Mouse (Mus musculus) intestine, embryonic 15.5 days (tissue): Measurements from ENCODE around the gene Pik3ca. TPM values are rescaled to one million over a fixed set of nuclear protein-coding genes. Genes with fewer than 3 reads are reported as not detected.
"Not testable (repeated sequence)": the region's sequence is repeated elsewhere in the genome, so short reads cannot be mapped to it uniquely, and the experiment has no call there.

Experiments
- ATAC-seq: fragments of 200-750 bp; cut with Nextera tagmentation; 2 replicates; pipeline ENCODE4 v1.8.0; 2017; ENCODE audit warnings: moderate TSS enrichment, moderate library complexity
- H3K27ac ChIP-seq: fragments of 300-500 bp; sonication (generic); 2 replicates; pipeline ENCODE4 v1.5.1; 2015; ENCODE audit warnings: mild to moderate bottlenecking, inconsistent platforms
- H3K27me3 ChIP-seq: fragments of 300-500 bp; sonication (generic); replicated peaks from 2 replicates; pipeline ENCODE4 v1.6.1; 2015; ENCODE audit warnings: inconsistent platforms
- H3K36me3 ChIP-seq: fragments of 300-500 bp; sonication (generic); 2 replicates; pipeline ENCODE4 v1.6.1; 2015; ENCODE audit warnings: inconsistent platforms
- H3K4me1 ChIP-seq: fragments of 300-500 bp; sonication (generic); replicated peaks from 2 replicates; pipeline ENCODE4 v1.6.1; 2015; ENCODE audit warnings: inconsistent platforms
- H3K4me2 ChIP-seq: fragments of 300-500 bp; sonication (generic); replicated peaks from 2 replicates; pipeline ENCODE4 v1.6.1; 2015; ENCODE audit warnings: mild to moderate bottlenecking, inconsistent platforms
- H3K4me3 ChIP-seq: fragments of 300-500 bp; sonication (generic); replicated peaks from 2 replicates; pipeline ENCODE4 v1.5.1; 2015; ENCODE audit warnings: inconsistent platforms
- H3K9ac ChIP-seq: fragments of 300-500 bp; sonication (generic); 2 replicates; pipeline ENCODE4 v1.6.1; 2015; ENCODE audit warnings: inconsistent platforms
- H3K9me3 ChIP-seq: fragments of 300-500 bp; sonication (generic); 2 replicates; pipeline ENCODE4 v1.6.1; 2016; ENCODE audit warnings: inconsistent platforms
- WGBS: fragments of 180-500 bp; shearing (Covaris S2); methylation state at CpG from one replicate; pipeline ENCODE4 v1.1.7; 2015; 5-methylcytosine and 5-hydroxymethylcytosine counted together
- polyA plus RNA-seq: library from polyadenylated mRNA; unstranded; fragments of >200 nt; fragmentation: Nextera tagmentation; extraction: Ambion mirVana; gene quantifications from 2 replicates; pipeline ENCODE4 v1.2.1, GENCODE M21; 2015

Pik3ca gene
- polyA plus RNA-seq, 1 experiment from 2014 or later: 10.9 TPM

DNA sequence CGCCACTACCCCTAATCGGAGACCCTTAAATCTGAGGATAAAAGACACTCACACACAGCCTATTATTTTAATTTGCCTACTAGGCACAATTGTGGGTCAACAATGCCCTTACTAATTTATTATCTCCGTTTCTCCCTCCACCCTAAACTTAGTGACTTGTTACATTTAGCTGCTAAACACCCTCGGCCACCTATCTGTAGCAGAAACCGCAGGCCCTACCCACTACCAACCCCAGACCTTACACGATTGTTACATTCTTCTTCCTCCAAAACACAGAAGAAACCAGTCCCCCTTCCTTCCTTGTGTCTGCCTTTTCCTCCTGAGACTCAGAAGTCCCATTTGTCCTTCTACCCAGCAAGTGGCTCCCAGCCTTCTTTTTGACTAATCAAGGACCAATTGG lies 9.3 kb downstream of the Pik3ca start:
- H3K27me3 ChIP-seq: no peaks in the 10 kb centered on the region
- H3K4me2 ChIP-seq: no peak overlapping the region
- no peak overlapping the region for H3K4me3 ChIP-seq
- no peak overlapping the region for H3K27ac ChIP-seq
- H3K9me3 ChIP-seq: no peaks in the 10 kb centered on the region
- H3K36me3 ChIP-seq: no peaks in the 10 kb centered on the region
- H3K4me1 ChIP-seq: 0 out of 2 replicates have a peak, but pooled peaks cover 11% of the 10 kb centered on the region
- no peak overlapping the region for H3K9ac ChIP-seq
- WGBS: 81% methylated on average over 6 of the region's 6 CpGs
- ATAC-seq: no peak

DNA sequence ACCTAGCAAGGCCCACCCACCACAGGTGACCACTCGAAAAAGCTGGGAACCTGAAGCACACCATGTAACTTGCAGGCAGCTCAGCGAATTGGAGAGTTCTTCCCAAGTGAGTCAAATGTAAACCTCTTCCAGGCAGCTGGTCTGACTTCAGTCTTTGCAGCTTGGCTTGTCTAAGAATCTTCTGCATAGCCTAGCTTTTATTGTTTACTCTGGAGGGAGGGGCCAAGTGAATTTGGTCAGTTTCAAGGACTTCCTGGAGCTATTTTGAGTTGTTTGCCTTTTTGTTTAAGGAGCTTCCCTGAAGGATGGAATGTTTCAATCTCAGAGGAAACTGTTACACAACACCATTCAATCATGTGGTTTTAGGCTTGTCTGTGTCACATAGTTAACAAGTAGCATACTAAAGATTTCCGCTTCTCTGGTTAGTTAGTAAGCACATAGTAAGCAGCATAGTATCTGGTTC lies 11.4 kb downstream of the Pik3ca start:
- WGBS: 71% methylated on average over 3 of the region's 3 CpGs
- Histone ChIP-seq H3K9me3 (no peaks in the 10 kb centered on the region), H3K4me3 (no peak overlapping the region), H3K9ac (no peak overlapping the region), H3K36me3 (no peaks in the 10 kb centered on the region), H3K27ac (no peak overlapping the region), H3K4me1 (0 out of 2 replicates have a peak, but pooled peaks cover 11% of the 10 kb centered on the region), H3K27me3 (no peaks in the 10 kb centered on the region), H3K4me2 (no peak overlapping the region)
- peak; percentile 62 for ATAC-seq

DNA sequence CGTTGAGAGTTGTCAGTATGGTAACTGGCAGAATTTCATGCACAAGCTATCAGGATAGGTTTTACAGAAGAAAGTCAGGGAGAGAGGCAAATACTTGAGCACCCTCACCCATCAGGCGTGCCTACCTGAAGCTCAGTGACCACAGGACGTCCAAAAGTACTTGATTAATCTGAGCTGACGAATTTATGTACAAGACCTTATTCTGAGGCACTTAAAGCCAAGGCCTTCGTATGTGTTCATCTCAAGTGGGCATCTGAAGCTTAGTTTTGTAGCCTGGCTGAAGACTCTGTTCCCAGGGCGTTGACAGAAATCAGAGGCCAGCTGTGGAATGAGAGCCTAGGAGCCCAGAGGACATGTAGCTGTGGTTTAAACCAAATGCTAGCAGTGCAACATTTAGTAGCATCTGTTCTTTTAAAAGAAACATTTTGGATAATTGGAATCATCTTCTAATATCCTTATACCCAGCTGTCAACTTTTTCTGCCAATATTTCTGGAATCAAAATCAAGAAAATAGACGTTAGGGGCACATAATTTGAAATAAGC lies 15.1 kb downstream of the Pik3ca start:
- Histone ChIP-seq H3K4me2 (no peak overlapping the region), H3K27ac (no peak overlapping the region), H3K27me3 (no peaks in the 10 kb centered on the region), H3K9me3 (no peaks in the 10 kb centered on the region), H3K4me1 (peaks cover 26% of the 10 kb centered on the region), H3K4me3 (no peak overlapping the region), H3K36me3 (no peaks in the 10 kb centered on the region), H3K9ac (no peak overlapping the region)
- 66% methylated on average over 7 of the region's 7 CpGs for WGBS
- ATAC-seq: no peak

DNA sequence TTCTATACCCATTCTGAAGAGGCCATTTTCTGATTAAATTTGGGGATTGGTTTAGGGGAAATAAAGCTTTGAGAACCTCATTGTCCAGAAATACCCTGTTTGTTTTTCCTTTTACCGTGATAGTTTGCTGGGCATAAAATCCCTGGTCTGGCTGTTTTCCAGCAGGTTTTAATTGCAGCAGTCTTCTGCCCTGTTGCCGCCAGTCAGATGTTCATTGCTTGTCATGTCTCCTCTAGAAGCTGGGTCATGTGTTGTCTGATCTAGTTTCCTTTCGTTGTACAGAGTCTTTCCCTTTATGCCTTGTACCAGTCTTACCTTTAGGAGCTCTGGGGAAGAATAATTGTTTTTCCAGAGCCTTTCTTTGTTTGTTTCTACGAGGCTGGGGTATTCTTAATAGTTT lies 16.9 kb downstream of the Pik3ca start:
- Histone ChIP-seq H3K27me3 (no peaks in the 10 kb centered on the region), H3K9ac (no peak overlapping the region), H3K4me1 (peaks cover 24% of the 10 kb centered on the region), H3K4me2 (no peak overlapping the region), H3K9me3 (no peaks in the 10 kb centered on the region), H3K4me3 (no peak overlapping the region), H3K27ac (no peak overlapping the region), H3K36me3 (no peaks in the 10 kb centered on the region)
- WGBS: 50% methylated on average over 4 of the region's 4 CpGs
- no peak for ATAC-seq

DNA sequence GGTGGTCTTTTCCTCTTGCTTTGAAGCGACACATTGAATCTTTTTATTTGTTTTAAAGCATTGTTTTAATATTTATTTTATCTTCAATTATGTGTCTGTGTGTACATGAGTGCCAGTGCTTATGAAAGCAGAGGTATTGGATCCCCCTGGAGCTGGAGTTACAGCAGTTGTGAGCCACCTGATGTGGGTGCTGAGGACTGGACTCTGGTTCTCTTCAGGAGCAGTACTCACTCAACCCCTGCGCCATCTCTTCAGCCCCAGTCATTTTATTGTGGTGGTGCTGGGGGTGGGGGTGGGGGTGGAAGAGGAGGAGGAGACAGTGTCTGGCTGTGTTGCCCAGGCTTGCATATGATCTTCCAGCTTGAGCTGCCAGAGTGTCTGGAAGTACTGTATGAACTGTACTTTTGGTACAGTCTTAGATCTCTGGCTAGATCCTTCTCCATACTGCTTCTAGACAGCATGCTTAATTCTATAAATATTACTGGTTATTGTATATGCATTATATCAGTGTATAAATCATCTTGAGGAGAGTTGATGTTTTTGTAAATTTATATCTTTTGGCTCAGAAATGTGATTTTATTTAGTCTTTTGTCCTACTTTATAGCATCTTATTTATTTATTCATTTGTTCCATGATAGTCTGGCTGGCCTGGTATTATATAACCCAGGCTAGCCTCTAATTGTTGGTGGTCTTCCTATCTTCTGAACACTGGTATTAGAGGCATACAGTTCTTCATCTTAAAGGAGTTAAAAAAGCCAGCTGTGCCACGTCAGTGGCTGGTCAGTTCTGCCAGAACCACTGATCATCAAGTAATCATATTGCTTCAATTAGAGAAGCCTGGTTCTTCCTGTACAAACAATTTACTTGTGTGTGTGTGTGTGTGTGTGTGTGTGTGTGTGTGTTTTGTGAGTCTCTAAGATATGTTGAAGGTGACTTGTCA lies 18.2 kb downstream of the Pik3ca start:
- WGBS: 46% methylated on average over 3 of the region's 3 CpGs

DNA sequence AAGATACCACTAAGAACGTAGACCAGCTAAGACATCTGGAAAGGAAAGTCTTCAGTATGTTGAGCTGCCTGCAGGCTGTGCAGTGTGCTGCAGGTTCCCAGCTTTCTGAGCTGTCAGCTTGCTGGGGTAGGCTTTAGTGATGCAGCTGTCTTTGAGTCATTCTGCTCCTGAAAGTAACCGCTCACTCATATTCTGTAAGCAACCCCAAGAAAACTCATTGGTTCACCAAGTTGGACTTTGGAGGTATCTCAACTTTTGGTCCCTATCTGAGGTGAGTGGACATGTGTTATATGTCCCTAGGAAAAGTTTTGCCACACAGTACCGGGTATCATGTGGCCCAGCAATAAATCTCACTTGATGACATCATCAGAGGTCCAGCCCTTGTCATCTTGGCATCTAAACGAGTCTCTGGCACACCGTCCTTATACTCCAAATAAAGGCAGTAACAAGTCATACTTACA lies 20.3 kb downstream of the Pik3ca start:
- Histone ChIP-seq H3K9me3 (no peaks in the 10 kb centered on the region), H3K36me3 (no peaks in the 10 kb centered on the region), H3K4me1 (peaks cover 24% of the 10 kb centered on the region), H3K4me3 (no peak overlapping the region), H3K9ac (no peak overlapping the region), H3K27ac (peak overlapping the region; percentile 48), H3K27me3 (no peaks in the 10 kb centered on the region), H3K4me2 (no peak overlapping the region)
- WGBS: 32% methylated on average over 5 of the region's 5 CpGs
- peak; percentile 41 for ATAC-seq

More for the DNA sequence above, 18.2 kb downstream of the Pik3ca start:
- H3K36me3 ChIP-seq: no peaks in the 10 kb centered on the region
- peaks cover 24% of the 10 kb centered on the region for H3K4me1 ChIP-seq
- no peaks in the 10 kb centered on the region for H3K27me3 ChIP-seq
- no peak overlapping the region for H3K4me2 ChIP-seq
- peak overlapping the region; percentile 32; the same call in 1 of the 2 replicates for H3K27ac ChIP-seq
- H3K4me3 ChIP-seq: no peak overlapping the region
- no peaks in the 10 kb centered on the region for H3K9me3 ChIP-seq
- no peak overlapping the region for H3K9ac ChIP-seq
- peak; percentile 38; the same call in 1 of the 2 replicates for ATAC-seq

DNA sequence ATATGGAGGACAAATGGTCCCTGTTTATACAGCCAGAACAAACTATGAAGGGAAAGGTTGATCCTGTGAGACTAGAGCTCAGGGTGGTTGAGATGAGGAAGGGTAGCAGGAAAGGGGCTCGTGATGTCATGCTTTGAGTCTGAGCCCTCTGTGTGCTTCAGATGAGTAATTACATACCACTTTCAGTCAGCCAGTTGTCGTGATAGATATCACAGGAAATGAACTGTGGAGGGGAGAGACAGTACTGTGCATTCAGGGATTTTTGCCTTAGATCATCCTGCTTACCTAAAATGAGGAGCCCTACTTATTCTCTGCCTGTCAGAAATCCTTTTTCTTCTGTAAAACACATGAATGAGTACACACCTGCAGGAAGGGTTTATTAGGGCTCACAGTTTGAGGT lies 22.4 kb downstream of the Pik3ca start:
- Histone ChIP-seq H3K9ac (no peak overlapping the region), H3K27me3 (no peaks in the 10 kb centered on the region), H3K36me3 (no peaks in the 10 kb centered on the region), H3K4me1 (peaks cover 21% of the 10 kb centered on the region), H3K27ac (no peak overlapping the region), H3K9me3 (no peaks in the 10 kb centered on the region), H3K4me3 (no peak overlapping the region), H3K4me2 (no peak overlapping the region)
- no peak for ATAC-seq
- 40% methylated on average over 2 of the region's 2 CpGs for WGBS

DNA sequence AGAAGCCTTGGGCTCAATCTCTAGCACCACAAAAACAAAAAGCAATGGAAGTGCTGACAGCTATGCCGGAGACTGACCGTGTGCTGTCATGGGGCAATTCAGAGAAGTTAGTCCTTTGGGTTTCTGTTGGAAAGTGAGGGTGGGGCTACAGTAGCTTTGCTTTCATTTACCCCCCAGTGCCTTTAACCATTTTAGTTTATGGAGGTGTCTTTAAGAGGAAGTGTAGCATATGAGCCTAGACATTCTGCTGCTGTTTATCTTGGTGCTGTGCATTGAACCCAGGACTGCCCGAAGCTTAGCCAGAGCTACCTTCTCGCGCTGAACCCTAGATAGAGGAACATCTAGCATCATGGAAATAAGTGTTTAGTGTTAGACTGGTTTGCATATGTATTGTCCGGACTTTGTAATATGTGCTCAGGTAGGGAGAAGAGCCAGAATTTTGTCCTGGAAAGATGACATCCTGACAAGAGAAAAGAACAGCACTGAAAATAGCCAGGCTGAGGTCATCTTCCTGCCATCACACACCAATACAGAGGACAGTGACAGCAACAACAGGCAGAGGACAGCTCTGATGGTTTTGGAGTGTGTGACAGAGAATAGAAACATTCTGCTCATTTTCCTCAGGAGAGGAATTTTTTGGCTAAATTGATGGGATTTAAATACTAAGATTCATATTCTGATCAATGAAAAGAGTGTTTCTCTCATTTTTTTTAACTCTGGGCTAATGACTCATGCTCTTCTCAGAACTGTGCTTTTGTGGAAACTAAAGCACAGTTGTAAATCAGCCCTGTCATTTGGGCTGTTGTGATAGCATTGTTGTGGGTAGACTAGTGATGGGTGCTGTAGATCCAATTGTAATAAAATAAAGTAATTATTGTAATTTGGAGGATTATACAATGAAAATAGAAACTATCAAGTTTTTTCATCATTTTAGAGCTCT lies 23.9 kb downstream of the Pik3ca start:
- WGBS: 85% methylated on average over 6 of the region's 6 CpGs
- no peak for ATAC-seq
- Histone ChIP-seq H3K27ac (no peak overlapping the region), H3K9ac (no peak overlapping the region), H3K9me3 (no peaks in the 10 kb centered on the region), H3K27me3 (no peaks in the 10 kb centered on the region), H3K4me1 (peaks cover 14% of the 10 kb centered on the region), H3K4me3 (no peak overlapping the region), H3K36me3 (no peaks in the 10 kb centered on the region), H3K4me2 (no peak overlapping the region)

DNA sequence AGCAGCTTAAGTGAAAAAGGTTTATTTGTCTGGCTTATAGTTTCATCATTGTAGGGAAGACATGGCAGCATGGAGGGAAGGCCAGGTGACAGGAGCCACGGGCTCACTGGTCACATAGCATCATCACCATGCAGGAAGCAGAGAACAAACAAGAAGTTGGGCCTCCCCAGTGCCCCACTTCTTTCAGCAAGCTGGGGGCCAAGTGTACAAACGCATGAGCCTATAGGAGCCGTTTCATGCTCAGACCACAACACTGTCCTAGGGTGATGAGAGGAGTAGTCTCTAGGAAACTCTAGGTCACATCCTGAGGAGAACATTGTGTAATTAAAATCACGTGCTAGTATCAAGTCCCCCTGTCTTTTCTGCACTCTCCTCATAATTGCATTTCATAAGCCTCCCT lies 30.2 kb downstream of the Pik3ca start:
- no peaks in the 10 kb centered on the region for H3K36me3 ChIP-seq
- H3K4me2 ChIP-seq: no peak overlapping the region
- no peak overlapping the region for H3K27ac ChIP-seq
- H3K9ac ChIP-seq: no peak overlapping the region
- no peaks in the 10 kb centered on the region for H3K27me3 ChIP-seq
- peaks cover 8% of the 10 kb centered on the region for H3K4me1 ChIP-seq
- no peaks in the 10 kb centered on the region for H3K9me3 ChIP-seq
- WGBS: 65% methylated on average over 4 of the region's 4 CpGs
- ATAC-seq: no peak
- no peak overlapping the region for H3K4me3 ChIP-seq

DNA sequence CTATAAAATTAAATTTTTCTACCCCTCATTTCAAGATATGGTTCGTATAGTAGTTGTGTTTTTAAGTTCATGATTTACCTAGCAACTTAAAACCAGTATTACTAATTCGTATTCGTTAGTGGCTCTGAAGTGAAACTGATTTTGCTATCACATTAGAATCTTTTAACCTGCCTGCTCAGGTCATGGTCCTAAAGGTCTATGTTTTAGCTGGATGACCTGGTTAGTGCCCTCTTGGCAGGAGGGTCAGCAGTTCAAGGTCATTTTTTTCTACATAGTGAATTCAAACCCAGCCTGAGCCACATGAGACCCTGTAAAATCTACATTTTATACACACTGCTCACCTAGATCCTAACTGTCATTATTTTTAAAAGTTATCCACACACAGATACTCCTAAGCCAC lies 30.9 kb downstream of the Pik3ca start:
- Histone ChIP-seq H3K27ac (no peak overlapping the region), H3K4me1 (peaks cover 8% of the 10 kb centered on the region), H3K4me3 (no peak overlapping the region), H3K27me3 (no peaks in the 10 kb centered on the region), H3K9ac (no peak overlapping the region), H3K36me3 (no peaks in the 10 kb centered on the region), H3K9me3 (no peaks in the 10 kb centered on the region), H3K4me2 (no peak overlapping the region)
- WGBS: 89% methylated on average over 3 of the region's 3 CpGs
- ATAC-seq: no peak

DNA sequence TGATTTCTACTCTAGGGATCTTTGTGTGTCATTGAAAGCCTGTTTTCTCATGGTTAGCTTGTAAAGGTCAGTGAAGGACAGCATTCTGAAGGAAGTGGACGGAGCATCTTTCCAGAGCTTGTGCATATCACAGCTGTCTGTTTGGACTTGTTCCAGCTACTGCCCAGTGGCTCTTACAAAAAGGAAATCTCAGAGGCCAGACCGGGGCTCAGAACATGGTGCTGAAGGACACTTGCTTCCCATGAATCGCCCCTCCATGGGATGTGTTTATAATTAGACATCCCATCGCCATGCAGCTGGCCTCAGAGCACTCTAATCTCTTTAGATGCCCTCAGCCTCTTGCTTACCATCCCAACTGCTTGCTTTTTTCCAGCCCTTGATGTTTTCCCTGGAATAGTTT lies 31.4 kb downstream of the Pik3ca start:
- Histone ChIP-seq H3K9ac (no peak overlapping the region), H3K9me3 (no peaks in the 10 kb centered on the region), H3K4me1 (peaks cover 8% of the 10 kb centered on the region), H3K27ac (no peak overlapping the region), H3K36me3 (no peaks in the 10 kb centered on the region), H3K4me3 (no peak overlapping the region), H3K27me3 (no peaks in the 10 kb centered on the region), H3K4me2 (no peak overlapping the region)
- peak; percentile 49; the same call in 1 of the 2 replicates for ATAC-seq
- WGBS: 31% methylated on average over 4 of the region's 4 CpGs

DNA sequence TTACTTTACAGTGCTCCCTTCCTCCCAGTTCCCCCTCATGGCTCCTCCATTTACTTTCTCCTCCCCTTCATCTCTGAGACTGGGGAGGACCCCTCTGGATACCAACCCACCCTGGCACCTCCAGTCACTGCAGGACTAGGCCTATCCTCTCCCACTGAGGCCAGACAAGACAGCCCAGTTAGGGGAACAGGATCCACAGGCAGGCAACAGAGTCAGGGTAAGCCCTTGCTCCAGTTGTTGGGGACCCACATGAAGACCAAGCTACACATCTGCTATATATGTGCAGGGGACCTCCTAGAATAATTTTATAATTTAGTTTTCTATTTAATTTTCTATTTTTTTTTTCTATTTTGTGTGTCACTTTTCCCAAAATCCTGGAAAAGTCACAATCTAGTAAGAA lies 31.9 kb downstream of the Pik3ca start:
- not testable (repeated sequence) for H3K4me1 ChIP-seq, H3K4me2 ChIP-seq, H3K4me3 ChIP-seq, H3K36me3 ChIP-seq, H3K9ac ChIP-seq, H3K9me3 ChIP-seq, H3K27ac ChIP-seq, ATAC-seq, H3K27me3 ChIP-seq
